Mouse (Mus musculus) embryonic facial prominence, embryonic 12.5 days (tissue): ENCODE data around the gene Pycr1. TPM values are rescaled to one million over a fixed set of nuclear protein-coding genes. Genes with fewer than 3 reads are reported as not detected.

Experiments used
- ATAC-seq: fragments of 200-750 bp; cut with Nextera tagmentation; 2 replicates; pipeline ENCODE4 v1.8.0; 2017; ENCODE audit not compliant: insufficient number of reproducible peaks, insufficient read depth, low FRiP score, low TSS enrichment
- H3K27ac ChIP-seq: fragments of 300-500 bp; sonication (generic); 2 replicates; pipeline ENCODE4 v1.5.1; 2016; ENCODE audit warnings: mild to moderate bottlenecking
- H3K27me3 ChIP-seq: fragments of 300-500 bp; sonication (generic); 2 replicates; pipeline ENCODE4 v1.6.1; 2016; ENCODE audit warnings: mild to moderate bottlenecking, moderate library complexity
- H3K36me3 ChIP-seq: fragments of 300-500 bp; sonication (generic); 2 replicates; pipeline ENCODE4 v1.6.1; 2016; ENCODE audit warnings: mild to moderate bottlenecking
- H3K4me1 ChIP-seq: fragments of 300-500 bp; sonication (generic); 2 replicates; pipeline ENCODE4 v1.6.1; 2016
- H3K4me2 ChIP-seq: fragments of 300-500 bp; sonication (generic); replicated peaks from 2 replicates; pipeline ENCODE4 v1.6.1; 2016; ENCODE audit warnings: mild to moderate bottlenecking, moderate library complexity
- H3K4me3 ChIP-seq: fragments of 300-500 bp; sonication (generic); 2 replicates; pipeline ENCODE4 v1.5.1; 2016; ENCODE audit warnings: mild to moderate bottlenecking
- H3K9ac ChIP-seq: fragments of 300-500 bp; sonication (generic); 2 replicates; pipeline ENCODE4 v1.6.1; 2016; ENCODE audit warnings: mild to moderate bottlenecking, moderate library complexity
- H3K9me3 ChIP-seq: fragments of 300-500 bp; sonication (generic); 2 replicates; pipeline ENCODE4 v1.6.1; 2016; ENCODE audit warnings: mild to moderate bottlenecking, moderate library complexity
- WGBS: fragments of 180-500 bp; shearing (Covaris S2); methylation state at CpG from one replicate; pipeline ENCODE4 v1.1.7; 2016; 5-methylcytosine and 5-hydroxymethylcytosine counted together
- polyA plus RNA-seq: library from polyadenylated mRNA; unstranded; fragments of >200 nt; fragmentation: Nextera tagmentation; extraction: Ambion mirVana; gene quantifications from 2 replicates; pipeline ENCODE4 v1.2.1, GENCODE M21; 2016

The Pycr1 gene
- polyA plus RNA-seq, 1 experiment from 2014 or later, result 25.3 TPM

DNA sequence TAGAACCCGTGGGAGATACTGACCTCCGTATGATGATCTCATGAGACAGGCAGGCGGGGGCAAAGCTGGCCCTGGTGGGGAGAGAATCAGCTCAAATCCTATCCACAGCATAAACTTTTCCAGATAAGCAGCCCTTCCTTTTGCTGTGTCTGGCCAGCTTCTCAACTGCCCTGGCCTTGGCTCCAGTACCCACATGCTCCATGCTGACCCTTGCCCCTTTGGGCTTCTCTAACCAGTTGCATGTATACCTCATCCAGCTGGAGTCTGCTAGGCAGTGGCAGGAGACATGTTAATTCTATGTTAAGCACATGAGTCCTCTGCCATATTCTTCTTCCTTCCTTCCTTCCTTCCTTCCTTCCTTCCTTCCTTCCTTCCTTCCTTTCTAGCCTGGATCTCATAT lies 11.2 kb upstream of the Pycr1 start:
- H3K9me3 ChIP-seq, result no peaks in the 10 kb centered on the region
- no peak overlapping the region for H3K27ac ChIP-seq
- peaks cover 43% of the 10 kb centered on the region for H3K27me3 ChIP-seq
- ATAC-seq, result no peak
- no peaks in the 10 kb centered on the region for H3K4me1 ChIP-seq
- no peak overlapping the region for H3K4me3 ChIP-seq
- no peak overlapping the region for H3K4me2 ChIP-seq
- WGBS, result 52% methylated on average over 3 of the region's 3 CpGs
- H3K9ac ChIP-seq, result no peak overlapping the region
- H3K36me3 ChIP-seq, result no peaks in the 10 kb centered on the region

DNA sequence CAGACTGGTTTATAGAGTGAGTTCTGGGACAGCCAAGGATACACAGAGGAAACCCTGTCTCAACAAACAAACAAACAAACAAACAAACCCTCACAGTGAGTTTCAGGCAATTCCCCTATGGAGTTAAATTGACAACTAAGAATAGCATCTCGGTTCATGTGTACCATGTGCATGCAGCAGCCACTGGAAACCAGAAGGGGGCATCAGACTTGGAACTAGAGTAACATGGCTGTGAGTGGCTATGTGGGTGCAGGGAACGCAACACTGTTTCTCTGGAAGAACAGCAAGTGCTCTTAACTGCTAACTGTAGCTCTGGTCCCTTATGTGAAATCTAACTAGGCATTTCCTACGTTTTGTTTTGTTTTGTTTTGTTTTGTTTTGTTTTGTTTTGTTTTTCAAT lies 8.3 kb upstream of the Pycr1 start:
- Histone ChIP-seq H3K4me3 (no peak overlapping the region), H3K4me2 (no peak overlapping the region), H3K9ac (no peak overlapping the region), H3K27ac (no peak overlapping the region), H3K27me3 (peaks cover 28% of the 10 kb centered on the region), H3K9me3 (no peaks in the 10 kb centered on the region), H3K36me3 (no peaks in the 10 kb centered on the region), H3K4me1 (peaks cover 8% of the 10 kb centered on the region)
- no peak for ATAC-seq
- 71% methylated on average over 3 of the region's 3 CpGs for WGBS

DNA sequence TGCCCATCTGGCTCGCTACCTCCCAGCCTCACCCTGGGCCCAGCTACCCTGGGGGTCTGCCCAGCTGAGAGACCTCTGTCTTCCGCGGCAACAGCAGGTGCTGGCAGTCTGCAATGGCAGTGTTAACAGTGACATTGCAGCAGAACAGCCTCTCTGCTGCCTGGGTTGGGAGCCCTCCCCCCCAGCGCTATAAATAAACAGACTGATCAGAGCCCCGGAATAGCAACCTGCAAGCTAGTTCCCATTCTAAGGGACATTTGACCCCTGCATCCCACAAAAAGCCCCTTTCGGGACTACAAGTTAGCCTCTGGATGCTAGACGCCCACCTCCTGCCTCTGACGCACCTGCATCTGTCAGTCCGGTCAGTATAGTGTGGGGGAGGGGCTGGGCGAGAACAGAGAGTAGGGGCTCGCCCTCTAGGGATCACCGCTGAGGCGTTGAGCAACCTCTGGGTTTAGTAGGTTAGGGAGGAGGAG lies 4.5 kb upstream of the Pycr1 start, which contains the start of gene Myadml2:
TSS of gene Myadml2 (minus strand) at position 158 of the 476 bp plus-strand sequence.
- Histone ChIP-seq H3K9ac (no peak within 1 kb of the TSS), H3K36me3 (no peaks in the 10 kb centered on the region), H3K27me3 (peaks cover 17% of the 10 kb centered on the region), H3K4me3 (peak within 1 kb of the TSS; percentile 4; the same call in 1 of the 2 replicates), H3K4me2 (peak within 1 kb of the TSS; percentile 32), H3K4me1 (peaks cover 9% of the 10 kb centered on the region), H3K9me3 (no peaks in the 10 kb centered on the region), H3K27ac (no peak within 1 kb of the TSS)
- ATAC-seq, result no peak
- 5% methylated on average over 13 of the region's 13 CpGs for WGBS

DNA sequence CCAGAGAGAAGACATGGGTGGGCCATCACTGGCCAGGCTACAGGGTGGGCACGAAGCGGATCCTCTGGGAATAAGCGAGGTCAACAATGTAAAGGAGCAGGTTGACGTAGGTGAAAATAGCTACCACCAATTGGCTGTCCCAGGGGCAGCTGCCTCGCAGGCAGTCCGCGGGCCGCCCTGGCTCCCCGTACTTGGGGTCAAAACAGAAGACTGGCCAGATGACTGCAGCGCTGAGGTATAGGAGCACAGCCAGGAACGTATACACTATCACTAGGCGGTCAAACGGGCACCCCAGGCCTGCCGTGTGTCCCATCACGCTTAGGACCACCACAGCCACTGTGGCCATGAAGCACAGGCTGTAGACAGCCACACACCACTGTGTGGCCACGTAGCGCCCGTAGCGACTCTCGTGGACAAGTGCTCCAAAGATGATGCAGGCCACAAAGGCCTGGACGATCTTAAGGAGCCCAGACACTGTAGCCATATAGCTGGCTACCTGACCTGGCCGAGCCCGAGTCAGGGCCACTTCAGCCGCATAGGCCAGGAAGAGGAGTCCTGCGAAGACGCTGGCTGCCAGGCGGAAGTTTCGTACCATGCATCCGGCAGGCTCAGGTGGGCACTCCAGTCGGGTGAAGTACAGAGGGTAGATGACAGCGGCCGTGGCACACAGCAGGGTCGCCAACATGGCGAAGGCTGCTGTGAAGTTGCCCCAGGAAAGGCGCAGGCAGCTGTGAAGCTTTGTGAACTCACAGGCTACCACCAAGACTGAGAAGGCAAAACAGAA lies 3.7 kb upstream of the Pycr1 start:
- no peaks in the 10 kb centered on the region for H3K36me3 ChIP-seq
- H3K4me2 ChIP-seq, result no peak overlapping the region; the same call in 1 of the 2 replicates
- WGBS, result 78% methylated on average over 35 of the region's 35 CpGs
- no peaks in the 10 kb centered on the region for H3K9me3 ChIP-seq
- no peak overlapping the region for H3K27ac ChIP-seq
- no peak for ATAC-seq
- peaks cover 17% of the 10 kb centered on the region for H3K4me1 ChIP-seq
- no peak overlapping the region for H3K9ac ChIP-seq
- peaks cover 25% of the 10 kb centered on the region for H3K27me3 ChIP-seq
- no peak overlapping the region for H3K4me3 ChIP-seq

DNA sequence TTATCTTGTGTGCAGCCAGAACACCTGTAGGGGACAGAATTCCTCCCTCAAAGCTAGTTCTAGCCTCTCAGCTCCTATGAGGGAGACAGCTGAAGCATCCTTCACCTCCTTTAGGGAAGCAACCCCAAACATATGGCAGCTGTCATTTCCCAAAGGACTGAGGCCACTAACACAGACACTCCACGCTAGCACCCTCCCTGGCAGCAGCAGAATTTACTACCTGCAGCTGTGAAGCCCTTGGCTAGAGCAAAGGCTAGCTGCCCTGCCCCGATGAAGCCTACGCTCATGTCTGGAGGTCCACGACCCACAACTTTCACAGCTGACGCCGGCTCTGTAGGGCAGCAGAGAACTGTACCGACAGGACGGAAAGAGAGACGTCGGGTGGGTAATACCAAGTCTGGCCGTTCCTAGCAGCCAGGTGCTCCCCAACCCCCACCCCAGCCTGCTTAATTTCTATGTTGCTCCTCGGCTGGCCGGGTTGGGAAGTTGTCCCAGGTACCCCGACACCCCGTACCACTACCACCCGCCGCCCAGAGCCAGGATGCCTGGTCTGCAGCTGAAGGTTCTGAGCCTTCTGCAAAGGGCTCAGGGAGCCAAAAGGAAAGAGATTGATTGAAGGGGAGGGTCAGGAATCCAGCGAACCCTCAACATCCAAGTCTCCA lies 499 bp downstream of the Pycr1 start:
- H3K27me3 ChIP-seq, result peaks cover 27% of the 10 kb centered on the region
- peak overlapping the region; percentile 64 for H3K4me2 ChIP-seq
- peak overlapping the region; percentile 67 for H3K9ac ChIP-seq
- H3K4me1 ChIP-seq, result peaks cover 14% of the 10 kb centered on the region
- no peaks in the 10 kb centered on the region for H3K36me3 ChIP-seq
- H3K27ac ChIP-seq, result no peak overlapping the region
- peak; percentile 29 for ATAC-seq
- H3K9me3 ChIP-seq, result no peaks in the 10 kb centered on the region
- H3K4me3 ChIP-seq, result peak overlapping the region; percentile 50
- 2% methylated on average over 18 of the region's 18 CpGs for WGBS

DNA sequence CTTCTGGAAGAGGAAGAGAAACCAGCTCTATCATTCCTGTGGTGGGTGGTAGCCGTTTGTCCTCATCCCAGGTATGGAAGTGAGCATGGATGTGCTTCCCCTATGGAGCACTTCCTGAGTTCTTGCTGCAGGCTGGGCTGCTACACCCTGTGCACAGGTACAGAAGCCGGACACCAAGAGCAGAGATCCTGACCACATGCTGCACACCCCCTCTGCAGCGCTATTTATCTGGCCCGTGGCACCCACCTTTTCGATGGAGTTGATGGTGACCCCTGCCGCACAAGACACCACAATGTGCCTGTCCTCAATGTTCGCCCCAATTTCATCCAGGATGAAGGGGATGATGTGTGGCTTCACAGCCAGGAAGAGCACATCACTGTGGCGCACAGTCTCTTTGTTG lies 1.7 kb downstream of the Pycr1 start:
- Histone ChIP-seq H3K4me1 (peaks cover 9% of the 10 kb centered on the region), H3K27ac (no peak overlapping the region), H3K9me3 (no peaks in the 10 kb centered on the region), H3K36me3 (no peaks in the 10 kb centered on the region), H3K4me3 (no peak overlapping the region), H3K9ac (no peak overlapping the region), H3K27me3 (peaks cover 16% of the 10 kb centered on the region; the same call in 1 of the 2 replicates), H3K4me2 (no peak overlapping the region)
- no peak for ATAC-seq
- 91% methylated on average over 8 of the region's 8 CpGs for WGBS

DNA sequence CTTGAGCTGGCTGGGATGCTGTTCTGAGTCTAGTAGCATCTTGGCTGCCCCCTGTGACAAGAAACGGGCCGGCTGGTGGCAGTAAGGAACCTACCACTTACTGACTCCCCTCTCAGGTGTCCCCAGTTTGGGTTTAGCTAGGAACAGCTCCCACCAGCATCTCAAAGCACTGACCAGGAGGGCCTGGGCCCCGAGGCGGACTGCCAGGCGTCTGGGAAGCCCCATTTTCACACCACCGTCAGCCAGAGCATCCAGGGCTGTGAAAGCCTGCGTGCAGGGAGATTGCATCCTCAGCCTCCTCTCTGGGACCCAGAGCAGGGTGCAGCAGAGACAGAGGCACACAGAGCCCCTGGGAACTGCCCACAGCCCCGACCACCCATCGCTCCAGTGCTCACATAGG lies 2.3 kb downstream of the Pycr1 start:
- ATAC-seq, result no peak
- Histone ChIP-seq H3K27ac (no peak overlapping the region), H3K4me1 (peaks cover 9% of the 10 kb centered on the region), H3K36me3 (no peaks in the 10 kb centered on the region), H3K27me3 (peaks cover 12% of the 10 kb centered on the region; the same call in 1 of the 2 replicates), H3K9ac (no peak overlapping the region), H3K4me3 (no peak overlapping the region), H3K9me3 (no peaks in the 10 kb centered on the region), H3K4me2 (no peak overlapping the region)
- WGBS, result 68% methylated on average over 9 of the region's 9 CpGs

DNA sequence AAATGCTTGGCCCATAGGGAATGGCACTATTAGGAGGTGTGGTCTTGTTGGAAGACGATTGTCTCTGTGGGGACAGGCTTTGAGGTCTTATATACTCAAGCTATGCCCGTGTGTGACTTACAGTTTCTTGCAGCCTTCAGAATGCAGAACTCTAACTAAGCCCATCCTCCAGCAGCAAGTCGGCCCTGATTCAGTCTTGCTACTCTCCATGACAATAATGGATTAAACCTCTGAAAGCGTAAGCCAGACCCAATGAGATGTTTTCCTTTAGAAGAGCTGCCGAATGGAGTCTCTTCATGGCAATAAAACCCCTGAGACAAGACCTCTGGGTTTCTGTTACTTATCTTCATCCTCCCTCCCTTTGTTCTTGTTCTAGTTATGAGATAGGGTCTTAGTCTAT lies 8.8 kb downstream of the Pycr1 start:
- Histone ChIP-seq H3K4me2 (no peak overlapping the region), H3K4me1 (peaks cover 27% of the 10 kb centered on the region)
- no peak for ATAC-seq

DNA sequence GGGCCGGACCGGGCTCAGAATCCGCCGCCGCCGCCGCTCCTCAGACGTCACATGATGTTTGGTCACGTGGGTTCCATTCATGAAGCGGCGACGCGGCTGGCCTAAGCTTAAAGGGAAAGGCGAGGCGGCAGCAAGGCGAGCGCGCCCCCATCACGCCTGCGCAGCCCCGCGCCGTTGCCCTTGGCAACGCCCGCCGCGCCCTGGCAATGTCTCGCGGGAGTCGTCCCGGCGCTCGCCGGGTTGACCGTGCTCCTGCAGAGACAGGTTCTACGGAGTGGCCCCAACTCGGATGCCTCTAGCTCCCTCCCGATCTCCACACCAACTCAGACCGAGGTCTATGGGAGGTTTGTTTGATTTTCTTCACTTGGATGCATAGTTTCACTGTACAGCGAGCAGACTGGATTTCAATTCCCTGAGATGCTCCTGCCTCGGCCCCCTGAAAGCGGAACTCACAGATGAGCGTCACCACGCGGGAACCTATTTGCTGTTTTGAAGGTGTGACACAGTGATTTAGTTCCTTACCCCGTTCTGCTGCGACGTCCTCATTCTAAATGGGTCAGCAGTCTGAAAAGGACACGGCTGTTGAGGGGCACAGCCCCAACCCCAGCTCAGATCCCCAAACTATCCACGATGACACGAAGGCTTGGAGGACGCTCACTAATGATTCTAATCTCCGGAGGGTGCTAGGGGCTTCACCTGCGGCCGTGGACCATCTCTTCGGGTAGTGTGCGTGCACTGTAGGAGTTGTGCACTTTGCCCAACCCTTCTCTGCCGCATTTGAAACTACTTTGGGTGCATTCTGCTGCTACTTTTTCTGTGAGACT lies 9.8 kb downstream of the Pycr1 start, which contains the start of gene Mafg:
TSS of gene Mafg (minus strand) at position 81 of the 824 bp plus-strand sequence.
- Histone ChIP-seq H3K4me3 (peak within 1 kb of the TSS; percentile 94), H3K4me2 (peak within 1 kb of the TSS; percentile 84), H3K27me3 (no peaks in the 10 kb centered on the region), H3K36me3 (peaks cover 8% of the 10 kb centered on the region), H3K9me3 (no peaks in the 10 kb centered on the region), H3K4me1 (peaks cover 29% of the 10 kb centered on the region), H3K27ac (peak within 1 kb of the TSS; percentile 90), H3K9ac (peak within 1 kb of the TSS; percentile 89)
- 10% methylated on average over 58 of the region's 58 CpGs for WGBS
- ATAC-seq, result peak; percentile 80

More for the DNA sequence above, 8.8 kb downstream of the Pycr1 start:
- 81% methylated on average over 5 of the region's 5 CpGs for WGBS
- no peaks in the 10 kb centered on the region for H3K27me3 ChIP-seq
- H3K9ac ChIP-seq, result no peak overlapping the region
- no peak overlapping the region for H3K4me3 ChIP-seq
- no peaks in the 10 kb centered on the region for H3K9me3 ChIP-seq
- no peaks in the 10 kb centered on the region for H3K36me3 ChIP-seq
- no peak overlapping the region for H3K27ac ChIP-seq

DNA sequence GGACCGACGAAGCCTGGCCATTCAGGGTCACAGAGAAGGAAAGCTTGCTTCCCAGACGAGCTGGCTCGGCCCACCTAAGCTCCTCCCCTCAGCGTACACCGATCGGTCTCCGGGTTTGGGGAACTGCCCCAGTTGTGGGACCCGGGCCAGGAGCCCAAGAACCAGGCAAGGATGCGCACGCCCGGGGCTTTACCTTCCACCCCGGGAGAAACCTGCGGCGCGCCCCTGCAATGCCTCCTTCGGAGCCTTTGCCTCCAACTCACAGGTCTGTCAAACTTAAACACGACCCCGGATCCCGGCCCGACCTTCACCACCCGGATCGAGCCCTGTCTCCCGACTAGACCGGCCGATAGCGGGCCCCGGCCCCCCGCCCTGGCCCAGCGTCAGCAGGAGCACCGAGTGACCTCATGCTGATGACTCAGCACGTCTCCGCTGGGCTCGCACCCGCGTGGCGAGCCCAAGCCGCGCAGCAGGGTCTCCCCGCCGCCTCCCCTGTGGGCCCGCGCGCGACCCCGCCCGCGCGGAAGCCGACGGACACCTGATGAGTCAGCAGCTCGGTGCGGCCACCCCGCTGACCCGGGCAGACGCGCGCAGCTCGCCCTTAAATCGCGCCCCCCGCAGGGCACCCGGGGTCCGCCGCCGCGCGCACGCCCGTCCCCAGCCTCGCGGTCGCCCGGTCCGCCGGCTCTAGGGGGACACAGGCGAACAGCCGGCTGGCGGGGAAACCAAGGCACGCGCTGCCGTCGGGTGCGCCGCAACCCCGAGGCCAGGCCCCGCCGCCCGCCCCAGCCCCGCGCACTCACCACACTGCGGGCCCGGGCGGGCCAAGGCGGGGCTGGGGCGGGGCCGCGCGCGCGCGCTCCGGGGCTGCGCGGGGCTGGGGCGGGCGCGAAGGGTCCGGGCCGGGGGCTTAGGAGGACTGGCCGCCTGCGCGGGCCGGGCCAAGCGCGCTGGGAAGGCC lies 10.7 kb downstream of the Pycr1 start:
- ATAC-seq, result peak; percentile 81
- Histone ChIP-seq H3K36me3 (peaks cover 10% of the 10 kb centered on the region), H3K4me3 (peak overlapping the region; percentile 94), H3K9me3 (no peaks in the 10 kb centered on the region), H3K4me2 (peak overlapping the region; percentile 84), H3K27me3 (no peaks in the 10 kb centered on the region), H3K9ac (peak overlapping the region; percentile 89), H3K27ac (peak overlapping the region; percentile 90), H3K4me1 (peaks cover 29% of the 10 kb centered on the region)
- under 1% methylated on average over 109 of the region's 116 CpGs for WGBS
